Mouse (Mus musculus) heart, postnatal 25 days (tissue): ENCODE measurements around the gene 1700001J03Rik. TPM values are rescaled to one million over a fixed set of nuclear protein-coding genes. Genes with fewer than 3 reads are reported as not detected.
"Not testable (repeated sequence)": the region's sequence is repeated elsewhere in the genome, so short reads cannot be mapped to it uniquely, and the experiment has no call there.

Experiments used
- DNase-seq: peaks from one replicate; pipeline ENCODE4 v3.0.0; 2022; ENCODE audit warnings: low spot score
- intact Hi-C: fragments of 180-260 bp; cut with DNase I; formaldehyde crosslinking; loops from one replicate; pipeline ENCODE4 v1.15.1; 2025
- total RNA-seq, 2 experiments: library from RNA; stranded (reverse); gene quantifications; 2 replicates each; pipeline ENCODE4 v1.2.3; 2021

The 1700001J03Rik gene
- total RNA-seq: under 1 TPM; 0.44 to 0.64 TPM

DNA sequence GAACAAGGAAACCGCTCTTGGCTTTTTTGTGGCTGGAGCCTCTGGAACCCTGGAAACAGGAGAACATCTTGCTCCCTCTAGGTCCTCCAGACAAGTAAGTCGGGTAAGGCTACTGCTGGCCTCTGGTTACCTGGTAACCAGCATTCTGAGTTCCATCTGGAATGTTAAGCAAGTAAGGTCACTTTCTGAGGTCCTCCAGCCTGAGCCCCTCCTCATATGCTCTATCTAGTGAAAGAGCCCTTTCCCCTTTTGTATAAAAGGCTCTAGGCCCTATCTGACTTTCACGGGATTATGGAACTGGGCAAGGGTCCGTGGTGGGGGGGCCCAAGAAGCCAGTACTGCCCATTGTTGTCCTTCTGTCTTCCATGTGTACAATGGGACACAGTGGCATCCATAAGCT is at the start of gene 1700001J03Rik:
Gene 1700001J03Rik, minus strand, starts transcription at position 101 of the 400 bp plus-strand sequence.
- intact Hi-C loops: not testable (repeated sequence)

DNA sequence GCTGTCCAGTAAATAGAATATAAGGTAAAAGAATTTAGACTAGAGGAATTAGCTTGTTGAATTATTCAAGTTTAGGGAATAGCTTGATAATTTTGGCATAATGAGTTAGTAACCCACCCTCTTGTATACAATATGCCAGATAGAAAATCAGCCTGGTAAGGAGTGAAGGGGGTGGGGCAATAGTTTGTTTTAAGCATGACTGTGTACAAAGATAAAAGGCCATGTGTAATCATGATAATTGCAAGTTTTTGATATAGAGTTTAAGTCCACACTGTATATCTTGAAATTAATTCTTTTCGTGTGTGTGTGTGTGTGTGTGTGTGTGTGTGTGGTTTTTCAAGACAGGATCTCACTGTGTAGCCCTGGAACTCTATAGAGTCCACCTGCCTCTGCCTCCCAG is 49.2 kb upstream of the 1700001J03Rik start:
- no peak for DNase-seq
- intact Hi-C loops: loop anchor here (5.0 kb wide), 1 partner anchor 48 kb away; no protein-coding TSS in a partner anchor

More for the DNA sequence above, at the start of gene 1700001J03Rik:
- DNase-seq: not testable (repeated sequence)

DNA sequence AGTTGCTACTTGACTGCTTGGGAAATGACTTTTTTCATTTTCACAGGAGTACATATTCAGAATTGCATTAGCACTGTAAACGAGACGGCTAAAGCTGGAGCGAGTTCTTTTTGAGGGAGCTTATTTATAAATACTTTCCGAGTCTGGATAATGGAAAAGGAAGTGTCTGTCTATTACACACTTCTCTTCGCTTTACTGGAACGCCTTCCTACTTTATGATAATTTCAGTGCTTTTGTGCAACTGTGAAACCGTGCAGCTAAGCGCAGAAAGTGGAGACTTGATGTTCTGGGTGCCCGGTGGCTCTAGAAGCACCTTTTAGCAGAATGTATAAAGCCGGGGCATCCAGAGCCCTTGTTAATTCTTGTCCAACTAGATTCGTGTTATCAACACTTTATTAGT is 47.7 kb upstream of the 1700001J03Rik start:
- intact Hi-C loops: loop anchor here (5.0 kb wide), 1 partner anchor 49 kb away; no protein-coding TSS in a partner anchor
- DNase-seq: no peak

DNA sequence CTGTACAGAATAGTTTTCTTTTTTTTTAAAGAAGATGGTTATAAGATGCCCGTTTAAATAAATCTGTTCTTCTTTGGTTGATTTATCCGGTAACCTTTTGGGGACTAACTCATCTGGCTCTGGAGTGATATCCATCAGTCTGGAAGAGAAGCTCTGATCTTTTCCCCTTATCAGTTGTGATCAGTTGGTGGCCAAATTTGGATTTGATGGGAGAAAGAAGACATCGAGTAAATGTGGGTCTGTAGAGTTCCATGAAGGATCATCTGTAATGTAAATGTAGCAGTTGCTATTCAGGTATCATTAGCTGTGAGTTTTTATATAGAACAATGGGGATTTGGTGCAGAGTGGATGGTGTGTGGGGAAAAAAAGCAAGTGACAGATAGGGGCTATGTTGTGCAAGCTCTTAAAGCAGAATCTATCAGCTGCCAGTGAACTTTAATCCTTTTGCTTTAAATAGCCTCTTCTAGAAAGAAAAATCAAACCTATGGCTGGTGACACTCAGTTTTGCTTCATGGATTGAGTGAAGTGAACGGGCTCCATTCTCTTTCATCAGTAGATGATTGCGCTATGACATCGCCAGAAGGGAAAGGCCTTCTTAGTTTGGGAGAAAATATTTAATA is 47.1 kb upstream of the 1700001J03Rik start:
- no peak for DNase-seq
- intact Hi-C loops: loop anchor here (5.0 kb wide), 1 partner anchor 50 kb away; no protein-coding TSS in a partner anchor

DNA sequence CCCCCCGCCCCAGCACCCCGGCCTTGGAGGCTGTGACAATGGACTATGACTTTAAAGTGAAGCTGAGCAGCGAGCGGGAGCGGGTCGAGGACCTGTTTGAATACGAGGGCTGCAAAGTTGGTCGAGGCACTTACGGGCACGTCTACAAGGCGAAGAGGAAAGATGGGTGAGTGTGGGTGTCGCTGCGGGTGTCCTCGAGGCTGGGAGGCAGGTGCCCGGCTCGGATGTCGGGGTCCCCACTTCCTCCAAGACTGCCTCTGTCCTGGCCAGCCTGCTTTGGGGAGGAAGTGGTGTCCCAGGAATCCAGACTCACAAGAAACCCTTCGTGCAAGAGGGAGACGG is 46.5 kb upstream of the 1700001J03Rik start:
- no peak for DNase-seq
- intact Hi-C loops: loop anchor here (1.0 to 5.0 kb wide), 2 partner anchors 10 to 51 kb away; partner anchors contain the start of gene Rnf6

DNA sequence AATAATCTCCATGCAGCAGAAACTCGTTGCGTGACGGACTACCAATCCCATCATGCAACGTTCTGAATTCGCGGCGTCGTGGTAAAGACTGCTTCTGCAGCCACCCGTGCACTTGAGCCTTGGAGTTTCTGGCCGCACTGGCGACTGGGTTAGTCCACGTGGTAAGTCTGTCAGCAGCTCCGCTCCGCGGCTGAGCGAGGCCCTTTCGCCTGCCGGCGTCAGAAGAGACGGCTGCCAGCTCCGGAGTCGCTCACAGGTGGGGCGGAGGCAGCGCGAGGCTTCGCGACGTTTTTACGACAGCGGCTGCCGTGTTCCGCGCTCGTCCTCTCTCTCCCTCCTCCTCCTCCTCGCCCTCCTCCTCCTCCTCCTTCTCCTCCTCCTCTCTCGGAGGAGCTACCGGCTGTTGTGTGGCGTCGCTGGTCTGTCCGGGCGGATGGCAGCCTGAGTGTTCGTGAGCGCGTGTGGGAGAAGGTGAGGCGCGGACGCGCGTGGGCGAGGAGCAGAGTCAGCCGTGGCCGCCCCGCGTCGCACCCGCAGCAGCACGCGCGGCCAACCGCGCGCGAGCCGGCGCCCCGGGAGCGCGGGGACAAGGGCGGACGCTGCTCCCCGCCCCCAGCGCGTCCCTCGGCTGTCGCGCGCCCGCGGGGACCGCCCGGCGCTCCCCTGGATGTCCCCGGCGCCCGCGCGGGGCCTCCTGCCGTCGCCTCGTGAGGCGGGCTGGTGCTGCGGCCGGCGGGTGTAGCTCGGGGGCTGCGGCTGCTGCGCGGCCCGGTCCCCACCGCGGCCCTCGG is 46.0 kb upstream of the 1700001J03Rik start, which contains the start of gene Cdk8:
Gene Cdk8, plus strand, starts transcription at position 367 of the 791 bp plus-strand sequence.
- peak; percentile 83 for DNase-seq
- intact Hi-C loops: loop anchor here (1.0 to 5.0 kb wide), 2 partner anchors 10 to 51 kb away; partner anchors contain the start of gene Rnf6

DNA sequence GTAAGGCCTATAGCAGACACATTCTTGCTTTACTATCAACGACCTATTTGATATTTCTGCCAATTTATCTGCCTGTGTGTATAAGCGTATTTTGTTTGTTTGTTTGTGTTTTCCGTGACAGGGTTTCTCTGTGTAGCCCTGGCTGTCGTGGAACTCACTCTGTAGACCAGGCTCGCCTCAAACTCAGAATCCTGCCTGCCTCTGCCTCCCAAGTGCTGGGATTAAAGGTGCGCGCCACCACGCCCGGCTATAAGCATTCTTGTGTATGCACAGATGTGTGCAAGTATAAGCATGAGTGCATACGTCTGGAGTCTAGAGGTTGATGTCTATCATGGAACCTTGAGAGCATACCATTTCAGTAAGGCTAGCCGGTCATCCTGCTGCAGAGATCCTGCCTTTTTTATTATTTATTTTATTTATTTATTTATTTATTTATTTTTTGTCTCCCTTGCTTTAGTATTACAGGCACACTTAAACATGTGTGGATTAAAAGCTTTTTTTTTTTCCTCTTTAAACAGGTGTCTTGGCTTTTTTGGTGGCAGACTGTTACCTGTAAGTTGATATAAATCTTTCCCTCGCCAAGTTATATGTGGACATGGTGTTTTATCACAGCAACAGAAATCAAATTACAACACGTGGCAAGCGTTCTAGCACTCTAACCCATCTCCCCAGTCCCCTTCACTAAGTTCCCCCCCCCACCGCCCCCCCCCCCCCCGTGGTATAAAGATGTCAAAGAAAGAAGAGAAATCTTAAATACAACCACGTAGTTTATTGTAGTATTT is 45.0 kb upstream of the 1700001J03Rik start:
- DNase-seq: no peak
- intact Hi-C loops: loop anchor here (5.0 kb wide), 1 partner anchor 52 kb away; no protein-coding TSS in a partner anchor

DNA sequence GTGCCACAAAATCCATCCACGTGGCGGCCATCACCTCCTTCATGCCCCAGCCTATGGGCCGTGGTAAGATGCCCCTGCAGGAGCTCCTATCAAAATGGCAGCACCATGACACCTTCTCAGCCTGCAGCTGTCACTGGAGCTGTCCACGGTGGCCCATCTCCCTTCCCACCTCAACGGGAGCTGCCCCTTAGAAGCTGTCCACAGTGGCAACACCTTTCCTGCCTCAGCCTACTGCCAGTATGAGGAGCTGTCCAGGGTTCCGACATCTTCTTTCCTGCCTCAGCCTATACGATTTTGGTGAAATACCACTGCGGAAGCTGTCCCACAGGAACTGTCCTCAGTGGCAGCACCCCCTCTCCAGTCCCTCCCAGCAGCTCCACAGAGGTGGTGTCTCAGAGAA is 42.4 kb upstream of the 1700001J03Rik start:
- intact Hi-C loops: no loop called here
- no peak for DNase-seq

DNA sequence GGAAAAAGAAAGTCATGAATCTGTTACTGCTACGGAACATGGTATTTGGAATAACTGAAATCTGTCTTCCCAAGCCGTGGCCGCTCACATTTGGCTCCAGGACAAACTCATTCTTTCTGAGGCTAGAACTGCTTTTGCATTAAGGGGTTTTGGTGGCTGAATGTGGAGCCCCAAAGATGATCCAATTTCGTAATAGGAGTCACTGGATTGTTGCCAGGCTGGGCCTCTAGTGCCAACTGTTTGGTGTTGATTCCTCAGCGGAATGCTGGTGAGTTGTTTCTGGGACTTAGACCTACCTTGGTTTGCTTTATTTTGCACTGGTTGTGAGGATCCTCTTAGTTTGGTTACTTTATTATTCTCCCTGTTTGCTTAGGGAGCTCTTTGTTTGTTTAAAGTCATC is 38.7 kb upstream of the 1700001J03Rik start:
- intact Hi-C loops: no loop called here
- no peak for DNase-seq

DNA sequence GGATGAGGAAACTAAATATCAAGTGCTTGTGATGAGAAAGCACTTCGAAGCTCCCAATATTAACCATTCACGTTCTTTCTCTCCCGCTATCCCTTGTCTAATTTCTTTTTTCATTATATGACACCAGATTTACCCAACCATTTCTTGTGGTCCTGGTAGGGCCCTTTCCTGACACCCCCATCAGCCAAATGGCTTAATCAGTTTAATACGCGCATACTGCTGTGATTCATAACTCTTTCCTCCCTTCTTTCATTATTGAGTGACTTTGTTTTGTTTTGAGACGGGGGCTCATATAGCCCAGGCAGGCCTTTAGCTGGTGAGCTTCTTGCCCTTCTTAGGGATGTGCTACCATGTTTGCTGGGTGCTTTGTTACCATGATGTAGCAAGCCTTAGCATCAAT is 36.6 kb upstream of the 1700001J03Rik start:
- DNase-seq: no peak
- intact Hi-C loops: loop anchor here (1.0 kb wide), 1 partner anchor 10 kb away; the partner anchor contains the start of gene Cdk8

DNA sequence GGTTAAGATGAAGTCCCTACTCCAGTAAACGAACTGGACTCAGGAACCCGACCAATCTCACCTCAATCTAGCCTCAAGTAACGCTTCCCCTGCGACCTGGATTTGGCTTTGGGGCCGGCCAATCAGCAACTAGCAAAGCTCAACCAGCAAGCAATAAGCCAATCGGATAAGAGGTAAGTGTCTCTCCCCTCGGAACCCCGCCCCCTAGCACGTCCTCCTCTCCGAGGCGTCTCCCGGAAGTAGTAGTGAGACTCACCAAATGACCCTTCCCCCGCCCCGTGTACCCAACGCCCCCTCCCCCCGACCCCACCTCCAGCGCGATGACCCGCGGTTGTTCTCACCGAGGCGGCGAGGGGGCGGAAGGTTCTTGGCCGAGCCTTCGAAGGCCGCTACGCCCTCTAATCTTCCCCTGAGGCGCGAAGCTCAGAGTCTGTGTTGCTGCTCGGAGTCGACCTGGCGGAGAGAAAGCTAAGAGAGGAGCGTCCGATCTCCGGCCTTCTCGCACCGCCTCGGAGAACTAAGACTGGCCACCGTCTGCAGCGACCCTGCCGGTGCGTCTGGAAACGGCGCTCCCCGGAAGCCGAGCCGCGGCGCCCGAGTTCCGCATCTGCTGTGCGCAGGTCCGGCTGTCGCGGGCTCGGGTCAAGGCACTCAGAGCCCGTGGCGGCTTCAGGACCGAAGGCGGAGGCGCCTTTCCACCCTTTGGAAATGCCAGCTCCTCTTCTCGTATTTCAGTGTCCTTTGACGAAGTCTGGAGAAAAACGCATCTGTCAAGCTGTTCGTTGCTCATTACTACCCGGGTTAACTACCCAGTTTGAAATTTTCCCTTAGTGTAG is 36.0 kb upstream of the 1700001J03Rik start, which contains the start of gene Rnf6:
Gene Rnf6, minus strand, starts transcription at position 677 of the 836 bp plus-strand sequence.
- intact Hi-C loops: loop anchor here (1.0 kb wide), 1 partner anchor 10 kb away; the partner anchor contains the start of gene Cdk8
- peak; percentile 91 for DNase-seq

DNA sequence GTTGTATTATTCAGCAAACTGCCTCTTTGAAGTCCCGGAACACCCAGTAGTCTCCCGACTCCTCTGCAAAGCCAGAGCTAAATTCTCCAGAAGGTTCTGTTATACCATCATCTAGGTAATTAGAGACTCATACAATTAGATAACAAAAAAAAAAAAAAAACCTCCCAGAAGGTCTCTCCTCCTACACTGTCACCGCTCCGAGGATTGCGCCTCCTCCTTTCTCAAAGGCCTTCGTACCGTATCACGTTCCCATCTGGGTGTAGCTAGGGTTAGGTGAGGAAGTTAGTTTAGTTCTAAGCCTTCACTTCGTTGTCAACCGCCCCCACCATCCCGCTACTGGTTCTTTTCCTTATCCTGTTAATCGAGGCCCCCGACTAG is 35.4 kb upstream of the 1700001J03Rik start:
- intact Hi-C loops: no loop called here
- DNase-seq: no peak

DNA sequence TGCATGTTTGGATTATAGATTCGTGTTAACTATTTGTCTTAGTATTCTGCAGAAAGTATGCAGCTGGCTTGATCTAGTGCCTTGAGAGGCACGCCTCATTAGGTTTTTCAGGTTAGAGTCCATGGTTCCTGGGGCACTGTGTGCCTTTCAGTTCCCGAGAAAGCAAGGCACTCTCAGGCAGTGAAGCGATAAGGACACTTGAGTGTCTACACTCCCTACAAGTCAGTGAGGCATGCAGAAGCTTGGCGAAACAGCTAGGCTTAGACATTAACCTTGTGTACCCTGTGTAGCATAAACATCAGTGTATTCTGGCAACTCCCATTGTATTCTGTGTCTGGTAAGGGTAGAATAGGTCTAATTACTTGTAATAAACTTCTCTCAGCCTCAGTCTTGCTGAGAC is 20.4 kb upstream of the 1700001J03Rik start:
- no peak for DNase-seq
- intact Hi-C loops: no loop called here

DNA sequence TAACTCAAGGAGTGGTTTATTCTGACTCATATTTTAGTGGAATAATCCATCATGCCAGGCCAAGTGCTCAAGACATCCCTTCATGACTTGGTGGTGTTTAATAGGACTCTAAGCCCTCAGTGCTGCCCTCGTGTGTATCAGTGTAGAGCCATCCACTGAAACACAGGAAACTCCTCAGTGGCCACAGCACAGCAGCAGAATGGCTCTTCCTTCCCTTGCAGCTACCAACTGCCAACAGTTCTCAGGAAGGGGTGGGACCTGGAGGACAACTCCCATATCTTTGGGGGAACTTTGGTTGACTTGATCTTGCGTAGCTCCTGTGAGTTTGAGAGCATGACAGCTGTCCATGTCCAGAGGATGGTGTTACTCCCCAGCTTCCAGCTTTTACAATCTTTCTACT is 18.8 kb upstream of the 1700001J03Rik start:
- intact Hi-C loops: no loop called here
- DNase-seq: no peak

DNA sequence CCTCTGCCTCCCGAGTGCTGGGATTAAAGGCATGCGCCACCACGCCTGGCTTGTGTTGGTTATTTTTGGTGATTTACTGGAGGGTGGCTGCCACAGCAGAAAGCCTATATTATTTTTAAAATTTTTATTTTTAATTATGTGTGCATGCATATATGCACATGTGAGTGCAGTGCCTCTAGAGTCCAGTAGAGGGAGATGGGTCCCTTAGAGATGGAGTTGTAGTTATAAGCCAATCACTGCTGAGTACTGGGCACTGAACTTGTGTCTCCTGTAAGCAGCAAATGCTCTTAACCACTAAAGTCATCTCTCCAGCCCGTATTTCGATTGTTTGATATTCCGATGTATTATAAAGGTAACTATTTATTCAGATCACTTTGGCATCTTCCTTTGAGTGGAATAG is 15.5 kb upstream of the 1700001J03Rik start:
- intact Hi-C loops: no loop called here
- no peak for DNase-seq

DNA sequence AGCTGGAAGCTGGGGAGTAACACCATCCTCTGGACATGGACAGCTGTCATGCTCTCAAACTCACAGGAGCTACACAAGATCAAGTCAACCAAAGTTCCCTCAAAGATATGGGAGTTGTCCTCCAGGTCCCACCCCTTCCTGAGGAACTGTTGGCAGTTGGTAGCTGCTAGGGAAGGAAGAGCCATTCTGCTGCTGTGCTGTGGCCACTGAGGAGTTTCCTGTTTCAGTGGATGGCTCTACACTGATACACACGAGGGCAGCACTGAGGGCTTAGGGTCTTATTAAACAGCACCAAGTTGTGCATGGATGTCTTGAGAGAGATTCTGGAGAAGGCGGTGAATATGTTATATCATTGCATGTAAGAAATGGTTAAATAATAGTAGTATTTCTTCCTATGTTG is 14.4 kb upstream of the 1700001J03Rik start:
- DNase-seq: no peak
- intact Hi-C loops: no loop called here

DNA sequence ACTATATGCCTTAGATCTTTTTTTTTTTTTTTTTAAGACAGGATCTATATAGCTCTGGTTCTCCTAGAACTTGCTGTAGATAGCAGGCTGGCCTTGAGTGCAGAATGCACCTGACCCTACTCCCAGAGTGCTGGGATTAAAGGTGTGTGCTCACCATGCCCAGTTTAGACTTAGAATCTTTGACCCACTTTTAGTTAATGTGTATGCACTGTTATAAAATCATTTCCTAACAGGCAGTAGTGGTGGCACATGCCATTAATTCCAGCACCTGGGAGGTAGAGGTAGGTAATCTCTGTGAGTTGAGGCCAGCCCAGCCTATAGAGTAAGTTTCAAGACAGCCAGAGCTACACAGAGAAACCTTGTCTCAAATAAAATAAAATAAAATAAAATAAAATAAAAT is 14.0 kb upstream of the 1700001J03Rik start:
- intact Hi-C loops: no loop called here
- DNase-seq: no peak

DNA sequence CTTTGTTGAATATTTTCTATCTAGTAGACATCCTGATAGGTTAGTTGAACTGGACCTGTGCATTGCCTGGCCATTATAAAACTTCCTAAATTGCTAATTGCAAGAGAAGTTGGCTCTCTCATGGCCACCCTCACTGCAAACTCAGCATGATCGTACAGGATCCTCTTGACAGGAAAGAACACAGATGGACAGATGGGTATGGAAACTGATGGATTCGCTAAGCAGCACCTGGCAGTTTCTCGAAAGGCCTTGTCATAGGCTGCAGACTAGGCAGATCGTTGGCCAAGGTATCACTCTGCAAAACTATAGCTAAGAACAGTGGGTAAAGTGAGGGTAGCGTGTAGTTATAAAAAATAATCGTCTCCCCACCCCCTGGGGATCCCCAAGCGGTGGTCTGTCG is 8.3 kb upstream of the 1700001J03Rik start:
- intact Hi-C loops: no loop called here
- no peak for DNase-seq
